Mouse (Mus musculus) adrenal gland, adult 8-10 months (tissue): ENCODE data around the gene Fance. TPM values are rescaled to one million over a fixed set of nuclear protein-coding genes. Genes with fewer than 3 reads are reported as not detected.

Experiments
- DNase-seq: peaks from one replicate; pipeline ENCODE4 v3.0.0; 2022
- total RNA-seq, 4 experiments: library from RNA; stranded (reverse); gene quantifications; 2 replicates each; pipeline ENCODE4 v1.2.4; 2022

The Fance gene
- 10 to 100 TPM; 24.9 to 45.2 (median 36.2) TPM for total RNA-seq

DNA sequence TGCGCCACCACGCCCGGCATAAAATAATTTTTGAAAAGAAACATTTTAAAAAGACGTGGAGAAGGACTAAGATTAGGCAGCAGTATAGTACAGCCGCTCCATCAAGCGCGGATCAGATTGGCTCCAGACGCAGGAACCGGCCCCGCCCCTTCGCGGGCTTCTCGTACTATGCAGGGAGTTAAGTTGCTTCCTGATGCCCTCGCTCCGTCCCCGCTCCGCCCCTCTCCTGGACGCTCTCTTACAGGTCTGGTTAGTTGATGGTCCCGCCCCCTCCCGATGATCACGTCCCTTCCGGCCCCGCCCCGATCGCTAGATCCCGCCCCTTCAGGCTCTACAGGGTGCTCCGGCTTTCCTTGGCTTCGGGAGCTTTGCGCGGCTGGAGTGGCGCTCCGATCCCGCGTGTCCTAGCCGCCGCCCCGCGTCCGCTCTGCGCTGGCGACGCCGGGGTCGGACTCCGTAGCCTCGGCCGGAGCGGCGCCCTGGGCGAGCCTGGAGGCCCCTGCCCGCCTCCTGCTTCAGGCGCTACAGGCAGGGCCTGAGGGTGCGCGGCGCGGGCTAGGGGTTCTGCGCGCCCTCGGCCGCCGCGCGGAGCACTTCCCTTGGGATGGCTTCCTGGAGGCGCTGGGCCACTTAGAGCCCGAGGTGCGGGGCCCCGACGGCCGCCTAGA lies at the start of gene Fance:
TSS of gene Fance (plus strand) at position 308 of the 668 bp plus-strand sequence.
- DNase-seq = peak; percentile 95

DNA sequence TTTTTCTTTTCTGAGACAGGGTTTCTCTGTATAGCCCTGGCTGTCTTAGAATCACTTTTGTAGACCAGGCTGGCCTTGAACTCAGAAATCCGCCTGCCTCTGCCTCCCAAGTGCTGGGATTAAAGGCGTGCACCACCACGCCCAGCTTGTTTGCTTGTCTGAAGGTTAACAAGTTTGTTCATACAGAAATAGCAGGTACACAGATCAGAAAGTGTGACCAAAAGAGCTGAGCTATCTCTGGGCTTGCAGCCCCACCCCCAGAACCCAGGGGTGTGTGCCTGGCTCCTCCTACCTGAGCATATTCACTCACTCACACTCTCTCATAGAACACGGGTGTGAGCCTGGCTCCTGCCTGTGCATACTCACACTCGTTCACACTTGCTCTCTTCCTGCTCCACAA lies 46.1 kb upstream of the Fance start:
- DNase-seq = no peak

DNA sequence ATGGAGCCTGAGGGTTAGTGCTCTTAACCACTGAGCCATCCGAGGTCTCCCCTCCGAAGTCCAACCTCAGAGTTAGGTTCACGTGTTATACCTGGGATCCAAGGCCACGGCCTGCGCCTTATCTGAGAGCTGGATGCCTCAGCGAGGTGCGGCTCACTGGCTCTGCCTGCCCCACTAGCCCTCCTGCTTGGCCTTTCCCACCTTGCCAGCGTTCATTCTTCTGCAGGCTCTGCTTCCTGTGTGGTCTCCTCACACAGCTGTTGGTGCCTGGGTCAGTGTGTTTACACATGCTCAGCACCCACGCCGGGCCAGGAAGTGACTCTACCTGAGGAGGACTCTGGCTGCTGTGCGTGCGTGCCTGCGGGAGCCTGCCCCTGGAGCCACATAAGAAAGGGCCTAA lies 43.2 kb upstream of the Fance start:
- no peak for DNase-seq

DNA sequence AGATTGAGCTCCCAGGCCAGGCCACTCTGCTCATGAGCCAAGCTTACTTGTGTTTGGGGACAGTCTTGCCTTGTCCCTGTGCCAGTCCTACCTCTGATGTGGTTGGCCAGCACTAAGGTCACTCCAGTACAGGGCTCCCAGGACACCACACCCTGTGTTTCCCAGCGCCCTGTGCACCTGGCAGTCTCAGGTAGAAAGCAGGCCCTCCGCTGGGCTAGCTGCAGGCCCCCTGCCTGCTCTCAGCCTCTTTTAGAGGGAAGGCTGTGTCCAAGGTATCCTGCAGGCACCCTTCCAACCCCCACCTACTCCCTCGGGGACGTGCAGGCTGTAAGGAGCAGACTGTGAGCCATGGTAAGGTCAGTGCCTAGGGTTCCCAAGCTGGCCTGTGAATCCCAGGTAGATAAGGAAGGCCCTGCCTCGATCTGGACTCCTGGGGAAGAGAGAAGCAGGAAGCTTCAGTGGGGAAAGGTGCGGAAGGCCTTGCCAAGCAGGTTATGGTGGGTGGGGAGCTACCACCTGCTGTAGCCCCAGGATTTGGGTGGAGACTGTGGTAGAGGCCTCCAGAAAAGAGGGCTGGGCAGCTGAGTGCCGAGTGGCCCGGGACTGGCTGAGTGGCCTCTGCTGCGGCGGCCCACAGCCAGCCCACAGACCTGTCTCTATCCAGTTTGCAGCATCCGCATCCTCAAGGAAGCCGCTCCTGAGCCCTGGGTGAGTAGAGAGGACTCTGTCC lies 41.6 kb upstream of the Fance start:
- no peak for DNase-seq

DNA sequence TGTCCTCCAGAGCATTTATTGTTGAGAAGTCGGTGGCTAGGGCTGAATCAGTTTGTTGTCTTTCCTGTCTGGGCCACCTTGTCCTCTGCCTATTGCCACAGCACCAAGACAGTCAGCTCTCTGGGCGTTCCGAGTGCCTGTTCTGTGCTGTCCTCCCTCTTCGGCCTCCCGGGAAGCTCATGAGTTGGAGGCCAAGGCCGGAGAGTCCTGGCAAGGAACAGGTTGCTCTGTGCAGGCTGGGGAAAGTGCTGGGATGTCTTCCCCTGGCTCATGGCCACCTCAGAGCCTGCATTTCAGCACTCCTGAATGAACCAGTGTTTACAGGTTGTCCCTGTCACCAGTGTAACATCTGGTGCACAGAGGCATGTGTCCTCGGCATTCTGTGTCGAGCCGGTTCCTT lies 41.0 kb upstream of the Fance start:
- peak; percentile 63 for DNase-seq

DNA sequence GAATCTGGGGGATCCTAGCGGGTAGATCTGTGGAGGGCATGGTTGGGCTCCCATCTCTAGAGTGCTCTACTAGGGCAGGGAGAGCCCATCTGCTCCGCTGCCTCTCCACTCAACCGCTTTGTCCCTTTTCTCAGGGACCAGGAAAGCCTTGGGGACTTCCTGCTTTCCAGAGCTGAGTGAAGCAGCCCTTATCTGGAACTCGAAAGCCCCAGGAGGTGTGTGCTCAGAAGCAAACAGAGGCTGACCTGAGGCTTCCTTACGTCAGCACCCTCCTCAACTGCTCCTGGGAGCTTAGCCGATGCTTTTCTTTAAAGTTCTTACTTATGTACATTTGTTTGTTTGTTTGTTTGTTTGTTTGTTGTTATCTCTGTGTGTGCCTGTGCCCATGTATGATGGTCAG lies 40.5 kb upstream of the Fance start:
- no peak for DNase-seq

DNA sequence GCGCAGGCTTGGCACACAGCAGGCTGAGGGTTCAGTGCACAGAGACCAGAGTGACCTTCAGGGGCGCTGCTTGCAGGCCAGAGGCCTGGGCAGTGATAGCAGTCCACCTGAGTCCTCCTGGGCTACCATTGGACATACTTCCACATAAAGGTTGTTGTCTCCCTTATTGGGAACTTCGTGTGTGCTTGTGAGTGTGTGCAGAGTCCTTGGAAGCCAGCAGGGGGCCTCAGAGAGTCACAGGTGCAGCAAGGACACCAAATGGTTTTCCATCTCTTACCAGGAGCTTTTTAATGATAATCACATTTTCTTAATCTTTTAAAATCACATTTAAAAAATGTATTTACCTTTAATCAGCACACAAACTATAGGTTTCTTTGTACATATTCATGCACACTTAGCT lies 38.6 kb upstream of the Fance start:
- DNase-seq = no peak

DNA sequence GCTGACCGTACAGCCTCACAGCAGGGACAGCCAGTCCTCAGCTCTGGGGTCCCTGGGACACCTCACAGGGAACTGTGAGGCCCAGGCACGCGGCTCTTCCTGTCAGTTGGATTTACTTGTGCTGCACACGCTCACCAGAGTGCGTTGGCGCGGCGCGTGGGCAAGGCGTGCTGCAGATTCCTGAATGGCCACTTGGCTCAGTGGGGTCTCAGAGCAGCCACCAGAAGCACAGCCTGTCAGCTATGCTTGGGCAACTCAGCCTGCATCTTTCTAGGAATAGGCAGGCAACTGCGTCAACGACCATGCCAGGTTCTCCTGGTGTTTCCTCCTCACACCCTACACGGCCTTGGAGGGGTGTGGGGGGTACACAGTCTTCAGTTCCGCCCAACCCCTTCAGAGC lies 36.1 kb upstream of the Fance start:
- DNase-seq = no peak

DNA sequence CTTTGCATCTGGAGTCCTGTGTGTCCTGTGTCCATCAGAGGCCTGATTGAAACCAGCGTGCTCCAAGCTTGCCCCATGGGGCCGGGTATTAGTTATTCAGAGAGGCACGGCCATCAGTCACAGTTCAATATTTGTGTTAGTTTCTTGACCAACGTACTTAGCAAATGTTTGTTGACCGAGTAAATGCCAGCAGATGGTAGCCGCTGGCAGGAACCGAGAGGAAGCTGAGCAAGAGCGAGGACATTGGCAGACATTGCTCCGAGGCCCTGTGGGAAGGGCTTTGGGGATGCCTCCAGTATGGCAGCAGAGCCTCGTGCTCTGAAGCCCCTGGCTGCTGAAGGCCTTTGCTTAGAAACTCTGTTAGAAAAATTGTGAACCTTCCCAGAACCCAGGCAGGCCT lies 35.6 kb upstream of the Fance start:
- no peak for DNase-seq

DNA sequence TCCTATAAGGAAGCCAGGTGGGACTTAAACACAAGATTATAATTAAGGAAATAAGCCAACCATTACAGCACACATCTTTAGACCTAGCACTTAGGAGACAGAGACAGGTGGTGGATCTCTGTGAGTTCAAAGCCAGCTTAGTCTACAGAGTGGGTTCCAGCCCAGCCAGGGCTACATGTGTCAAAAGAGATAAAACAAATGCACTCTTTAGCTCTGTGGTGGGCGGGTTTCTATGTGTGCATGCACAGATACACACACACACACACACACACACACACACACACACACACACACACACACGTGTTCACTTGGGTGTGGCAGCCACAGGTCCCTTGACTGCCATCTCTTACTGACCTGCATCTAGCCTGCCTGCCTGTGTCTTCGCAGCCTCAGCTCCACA lies 35.2 kb upstream of the Fance start:
- DNase-seq = no peak

DNA sequence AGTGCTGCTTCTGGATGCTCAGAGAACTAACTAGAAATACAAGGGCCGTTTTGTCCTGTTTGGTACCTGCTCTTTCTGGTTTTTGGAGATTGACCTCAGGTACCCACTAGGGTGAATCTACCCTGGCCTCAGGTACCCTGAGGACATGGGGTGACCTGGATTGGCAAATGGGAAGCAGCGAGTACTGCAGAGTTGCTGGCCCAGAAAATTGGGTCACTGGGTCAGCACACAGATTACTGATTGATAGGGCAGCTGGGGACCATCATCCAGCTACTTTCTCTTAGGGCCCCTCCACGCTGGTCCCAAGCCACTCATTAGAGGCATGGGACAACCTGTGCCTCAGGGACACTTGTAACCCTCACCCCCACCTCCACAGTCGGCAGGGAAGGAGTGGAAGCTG lies 34.1 kb upstream of the Fance start:
- no peak for DNase-seq

DNA sequence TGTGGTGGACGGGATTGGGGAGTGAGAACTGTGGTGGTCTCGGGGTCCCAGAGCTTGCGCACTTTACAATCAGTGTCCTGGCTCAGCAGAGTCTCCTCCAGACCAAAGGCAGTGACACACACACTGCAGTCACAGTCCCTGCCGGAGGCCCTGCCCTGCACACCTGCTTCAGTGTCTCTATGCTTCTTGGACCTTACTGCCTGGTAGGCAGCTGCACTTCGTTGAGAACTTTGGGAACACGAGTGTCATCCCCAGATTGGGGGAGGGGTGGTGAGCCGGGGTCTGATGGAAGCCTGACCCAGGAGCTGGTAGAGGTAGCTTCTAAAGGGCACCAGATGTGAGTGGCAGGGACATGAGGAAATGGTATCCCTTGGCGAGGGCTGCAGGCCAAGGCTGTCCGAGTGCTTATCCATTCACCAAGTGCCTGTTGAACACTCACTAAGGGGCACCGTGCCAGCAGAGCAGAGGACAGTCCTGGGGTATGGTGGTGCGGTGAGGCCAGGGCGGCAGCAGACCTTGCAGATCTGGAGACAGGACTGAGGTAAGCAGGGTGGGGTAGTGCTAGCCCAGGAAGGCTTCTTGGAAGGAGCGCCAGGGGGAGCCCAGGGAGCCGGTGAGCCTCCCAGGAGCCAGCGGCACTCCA lies 33.4 kb upstream of the Fance start:
- DNase-seq = peak; percentile 90

DNA sequence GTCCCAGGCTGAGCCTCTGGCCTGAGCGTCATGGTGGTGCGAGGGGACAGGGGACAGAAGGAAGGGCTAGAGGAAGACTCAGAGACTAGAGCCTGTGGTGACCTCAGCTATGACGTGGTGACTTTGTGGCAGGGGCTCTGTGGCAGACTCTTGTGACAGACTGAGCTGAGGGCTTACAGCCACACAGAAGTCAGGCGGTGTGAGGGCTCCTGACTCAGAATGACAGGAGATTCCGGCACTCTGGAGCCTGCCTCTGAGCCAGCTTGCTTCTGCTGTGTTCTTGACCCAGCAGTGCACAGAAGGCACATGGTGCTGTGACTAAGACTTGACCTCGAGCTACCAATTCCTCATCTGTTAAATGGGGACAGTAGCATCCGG lies 32.9 kb upstream of the Fance start:
- DNase-seq = peak; percentile 81

DNA sequence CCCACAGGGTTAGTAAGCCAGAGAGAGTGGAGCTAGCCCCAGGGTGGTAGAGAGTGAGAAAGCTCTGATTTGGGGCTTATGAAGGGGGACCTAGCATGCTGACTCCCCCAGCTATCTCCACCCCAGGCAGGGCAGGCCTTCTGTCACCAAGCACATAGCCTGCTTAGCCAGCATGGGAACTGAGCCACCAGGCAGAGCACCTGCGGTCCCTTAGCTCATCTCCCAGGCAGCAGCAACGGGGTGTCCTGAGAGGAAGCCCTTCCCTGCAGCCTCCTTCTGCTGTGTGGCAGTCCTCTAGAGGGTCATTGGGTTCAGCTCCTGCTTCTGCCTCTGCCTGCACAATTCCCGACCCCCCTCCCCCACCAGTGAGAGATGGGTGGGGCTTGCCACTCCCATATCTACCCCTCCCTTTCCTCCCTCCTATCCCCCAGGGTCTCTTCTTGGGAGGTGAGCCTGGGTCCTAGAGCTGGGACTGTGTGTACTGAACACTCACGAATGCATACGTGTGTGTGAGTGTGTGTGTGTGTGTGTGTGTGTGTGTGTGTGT lies 32.4 kb upstream of the Fance start:
- no peak for DNase-seq

DNA sequence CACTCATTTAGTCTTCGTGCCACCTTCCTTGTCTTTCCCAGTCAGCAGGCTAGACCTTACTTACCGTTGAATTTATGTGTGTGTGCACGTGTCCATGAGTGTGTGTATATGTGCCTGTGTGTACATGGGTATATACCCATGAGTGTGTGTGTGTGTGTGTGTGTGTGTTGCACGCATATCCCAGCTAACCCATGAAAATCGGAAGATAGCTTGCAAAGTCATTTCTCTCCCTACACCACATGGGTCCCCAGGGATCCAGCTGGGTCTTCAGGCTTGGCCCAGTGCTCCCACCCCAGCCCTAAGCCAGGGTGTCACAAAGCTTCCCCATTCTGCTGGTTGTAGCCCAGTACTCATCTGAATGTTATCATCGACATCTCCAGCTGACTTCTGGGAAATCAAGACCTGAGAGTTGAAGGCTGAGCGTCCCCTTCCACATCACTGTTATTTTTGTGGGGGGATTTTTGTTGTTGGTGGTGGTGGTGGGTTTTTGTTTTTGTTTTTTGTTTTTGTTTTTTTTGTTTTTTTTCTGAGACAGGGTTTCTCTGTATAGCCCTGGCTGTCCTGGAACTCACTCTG lies 31.4 kb upstream of the Fance start:
- DNase-seq = no peak

DNA sequence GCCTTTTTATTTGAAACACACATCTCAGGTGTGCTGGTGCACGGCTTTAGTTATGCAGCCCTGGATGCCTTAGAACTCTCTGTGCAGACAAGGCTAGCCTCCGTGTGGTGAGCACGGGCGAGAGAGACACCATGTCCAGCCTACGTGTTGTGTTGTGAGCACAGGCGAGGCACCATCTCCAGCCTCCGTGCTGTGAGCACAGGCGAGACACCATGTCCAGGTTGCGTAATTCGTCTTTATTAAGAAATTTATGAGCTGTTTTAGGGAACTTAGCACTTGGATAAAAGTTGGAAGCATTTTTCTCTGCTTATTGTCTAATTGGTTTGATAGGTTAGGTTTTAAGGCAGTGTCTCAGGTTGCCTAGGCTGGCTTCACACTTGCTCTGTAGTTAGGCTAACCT lies 30.1 kb upstream of the Fance start:
- DNase-seq = no peak

DNA sequence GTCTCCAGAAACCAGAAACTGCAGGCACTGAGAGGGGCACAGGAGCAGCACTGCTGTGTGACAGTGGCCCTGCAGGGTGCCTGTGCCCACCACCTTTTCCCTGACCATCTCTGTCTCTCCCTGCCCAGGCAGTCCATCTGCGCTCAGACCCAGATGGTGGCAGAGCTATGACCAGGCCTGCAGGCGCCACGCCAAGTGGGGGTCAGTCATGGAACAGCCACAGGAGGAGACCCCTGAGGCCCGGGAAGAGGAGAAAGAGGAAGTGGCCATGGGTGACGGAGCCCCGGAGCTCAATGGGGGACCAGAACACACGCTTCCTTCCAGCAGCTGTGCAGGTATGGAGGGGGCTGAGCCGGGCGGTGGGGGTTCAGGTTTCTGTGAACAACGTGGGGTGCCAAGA lies 27.2 kb upstream of the Fance start:
- DNase-seq = no peak

DNA sequence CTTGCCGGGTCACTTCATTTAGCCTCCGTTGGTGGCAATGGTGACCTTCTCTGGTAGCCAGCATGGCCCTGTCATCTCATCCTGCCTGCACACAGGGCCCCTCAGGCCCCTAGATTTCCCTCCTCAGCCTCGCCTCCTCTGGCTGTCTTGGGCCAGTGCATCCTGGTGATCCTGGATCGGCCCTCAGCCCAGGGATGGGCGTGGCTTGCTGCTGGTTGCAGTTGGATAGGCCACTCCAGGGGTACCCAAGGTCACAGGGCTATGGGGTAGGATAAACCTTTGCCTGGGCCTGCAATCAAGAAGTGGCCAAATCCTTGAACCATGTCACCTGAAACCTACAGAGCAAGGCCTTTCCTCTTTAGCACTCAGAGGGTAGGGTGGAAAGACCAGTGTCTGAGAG lies 26.4 kb upstream of the Fance start:
- DNase-seq = no peak

DNA sequence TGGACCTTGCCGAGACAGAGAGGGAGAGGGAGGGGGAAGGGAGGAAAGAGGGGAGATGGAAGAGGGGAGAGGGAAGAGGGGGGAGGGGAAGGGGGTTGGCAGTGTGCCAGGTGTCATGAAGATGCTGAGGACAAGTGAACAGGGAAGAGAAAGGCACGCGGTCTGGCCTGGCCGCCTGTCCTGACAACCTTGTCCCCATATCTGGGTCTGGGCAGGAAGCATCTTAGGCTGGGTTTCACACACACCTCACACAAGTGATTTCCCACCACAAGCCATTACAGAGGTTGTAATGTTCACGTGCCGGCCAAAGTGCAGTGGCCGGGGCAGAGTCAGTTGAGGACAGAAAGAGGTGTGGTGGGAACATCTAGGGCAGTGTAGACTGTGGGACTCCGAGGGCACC lies 25.7 kb upstream of the Fance start:
- no peak for DNase-seq

DNA sequence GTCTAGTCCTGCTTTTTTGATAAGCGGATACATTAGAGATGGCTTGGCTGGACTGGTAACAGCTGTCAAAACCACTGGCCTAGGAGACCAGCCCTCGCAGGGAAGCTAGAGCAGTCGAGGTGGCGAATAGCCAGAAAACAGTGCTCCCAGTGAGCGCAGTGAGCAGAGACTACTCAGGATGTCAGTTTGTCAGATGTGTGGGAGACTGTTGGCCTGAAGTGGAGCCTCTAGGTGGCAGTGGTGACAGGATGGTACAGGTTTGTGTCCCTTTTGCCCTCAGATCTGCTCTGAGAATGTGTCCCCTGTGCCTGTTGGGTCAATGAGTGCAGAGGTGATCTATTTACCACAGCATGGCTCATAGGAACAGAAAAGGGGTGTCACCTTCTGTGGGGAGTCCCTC lies 25.3 kb upstream of the Fance start:
- DNase-seq = no peak

DNA sequence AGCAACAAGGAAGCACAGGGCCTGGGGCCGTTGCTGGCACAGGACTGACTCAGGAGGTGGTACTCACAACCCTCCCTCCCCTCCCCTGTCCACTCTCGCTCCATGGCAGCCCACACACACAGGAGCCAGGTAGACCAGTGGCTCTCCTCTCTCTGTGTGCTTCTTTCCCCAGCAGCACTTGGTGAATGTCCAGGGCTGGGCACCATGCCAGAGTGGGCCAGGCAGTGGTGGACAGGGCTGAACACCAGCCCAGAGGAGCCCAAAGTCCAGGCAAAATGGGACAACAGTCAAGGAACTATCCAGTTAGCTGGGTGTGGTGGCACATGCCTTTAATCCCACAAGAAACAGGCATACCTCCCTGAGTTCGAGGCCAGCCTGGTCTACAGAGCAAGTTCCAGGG lies 23.1 kb upstream of the Fance start:
- DNase-seq = peak; percentile 77

DNA sequence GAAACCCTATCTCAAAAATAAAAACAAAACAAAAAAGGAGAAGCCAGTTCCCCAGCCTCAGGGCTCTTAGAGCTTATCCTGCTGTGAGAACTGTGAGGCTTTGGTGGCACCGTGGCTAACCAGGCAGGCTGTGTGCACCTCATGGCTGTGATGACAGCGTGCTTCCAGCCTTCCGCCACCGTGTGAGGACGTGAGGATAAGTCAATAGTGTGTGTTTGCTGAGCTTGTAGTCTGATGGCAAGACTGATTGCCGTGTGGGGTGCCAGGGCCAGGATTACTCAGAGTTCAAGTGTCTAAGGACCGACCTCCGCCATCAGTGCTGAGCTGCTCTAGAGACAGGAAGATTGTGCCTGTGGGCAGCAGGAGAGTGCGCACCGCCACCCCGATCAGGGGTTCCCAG lies 22.6 kb upstream of the Fance start:
- DNase-seq = no peak

DNA sequence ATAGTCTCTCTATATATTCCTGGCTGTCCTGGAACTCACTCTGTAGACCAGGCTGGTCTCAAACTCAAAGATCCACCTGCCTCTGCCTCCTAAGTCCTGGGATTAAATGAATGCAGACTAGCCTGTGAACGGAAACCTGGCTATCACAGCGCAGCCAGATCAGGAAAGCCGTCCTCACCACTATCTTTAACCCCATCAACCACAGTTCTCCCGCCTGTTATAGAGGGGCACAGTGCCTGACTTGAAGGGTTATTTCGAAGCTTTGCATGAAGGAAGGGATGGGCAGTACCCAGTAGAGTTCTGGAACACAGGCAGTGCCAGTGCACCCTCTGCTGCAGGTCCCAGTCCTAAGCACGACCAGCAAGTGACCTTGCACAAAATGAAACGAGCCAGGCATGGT lies 22.0 kb upstream of the Fance start:
- DNase-seq = no peak
